Mouse (Mus musculus) G1E (cell line): ENCODE results near the gene Ap3b1. TPM values are rescaled to one million over a fixed set of nuclear protein-coding genes. Genes with fewer than 3 reads are reported as not detected.
A peak's percentile ranks its signal among the peaks of the same experiment; 100 is the strongest.

Experiments
- ATAC-seq: 2 replicates; pipeline ENCODE4 v1.8.0; 2016; ENCODE audit warnings: mild to moderate bottlenecking; ENCODE audit not compliant: insufficient number of reproducible peaks, poor library complexity, low FRiP score, severe bottlenecking; ENCODE audit errors: extremely low read depth
- DNase-seq: peaks from one replicate; pipeline ENCODE4 v3.0.0; 2012; ENCODE audit warnings: low spot score
- H3K27me3 ChIP-seq: 2 replicates; pipeline ENCODE4 v1.6.1; 2012; ENCODE audit warnings: mild to moderate bottlenecking, low read length, inconsistent platforms; ENCODE audit not compliant: insufficient read depth
- H3K36me3 ChIP-seq: replicated peaks from 2 replicates; pipeline ENCODE3; 2012; ENCODE audit warnings: mild to moderate bottlenecking, inconsistent platforms
- H3K4me1 ChIP-seq: 2 replicates; pipeline ENCODE4 v1.6.1; 2012; ENCODE audit warnings: low read depth, low read length, inconsistent platforms, mixed read lengths; ENCODE audit not compliant: insufficient read depth
- H3K4me3 ChIP-seq: 2 replicates; pipeline ENCODE4 v1.5.1; 2012; ENCODE audit warnings: low read depth, mild to moderate bottlenecking, inconsistent platforms, low read length, moderate library complexity, mixed read lengths
- H3K9me3 ChIP-seq: replicated peaks from 2 replicates; pipeline ENCODE4 v1.6.1; 2012; ENCODE audit warnings: inconsistent platforms
- CTCF ChIP-seq: IDR thresholded peaks from 2 replicates; pipeline ENCODE4 v1.5.1; 2012; ENCODE audit warnings: low read depth, low read length, inconsistent platforms, mixed read lengths
- GATA1 ChIP-seq: IDR thresholded peaks from 2 replicates; pipeline ENCODE4 v1.6.1; 2012; ENCODE audit warnings: borderline replicate concordance, low read length, inconsistent platforms, mixed read lengths
- GATA2 ChIP-seq: IDR thresholded peaks from 2 replicates; pipeline ENCODE4 v1.6.1; 2012; ENCODE audit warnings: low read depth, low read length, inconsistent platforms, borderline replicate concordance
- POLR2AphosphoS5 ChIP-seq: IDR thresholded peaks from 2 replicates; pipeline ENCODE4 v1.6.1; 2012; ENCODE audit warnings: low read depth, low read length, inconsistent platforms; ENCODE audit not compliant: insufficient replicate concordance
- TAL1 ChIP-seq: conservative IDR thresholded peaks from 2 replicates; pipeline ENCODE4 v1.6.1; 2012; ENCODE audit warnings: low read depth, low read length, inconsistent platforms, mixed read lengths
- polyA plus RNA-seq: library from polyadenylated mRNA; stranded (reverse); fragments of >175 nt; gene quantifications from 2 replicates; pipeline ENCODE4 v1.2.3, GENCODE M21; 2012
- total RNA-seq, 2 experiments: library from RNA; stranded (forward) in 1 of 2; stranded (reverse) in 1 of 2; fragments of 200-1000 nt in 1 of 2; fragments of >200 nt in 1 of 2; fragmentation: Nextera tagmentation in 1 of 2; gene quantifications; 2 replicates each; pipeline ENCODE4 v1.2.3; 2014 to 2017

Gene Ap3b1
- total and polyA plus RNA-seq, 3 experiments = 32.3 to 134 (median 126) TPM

DNA sequence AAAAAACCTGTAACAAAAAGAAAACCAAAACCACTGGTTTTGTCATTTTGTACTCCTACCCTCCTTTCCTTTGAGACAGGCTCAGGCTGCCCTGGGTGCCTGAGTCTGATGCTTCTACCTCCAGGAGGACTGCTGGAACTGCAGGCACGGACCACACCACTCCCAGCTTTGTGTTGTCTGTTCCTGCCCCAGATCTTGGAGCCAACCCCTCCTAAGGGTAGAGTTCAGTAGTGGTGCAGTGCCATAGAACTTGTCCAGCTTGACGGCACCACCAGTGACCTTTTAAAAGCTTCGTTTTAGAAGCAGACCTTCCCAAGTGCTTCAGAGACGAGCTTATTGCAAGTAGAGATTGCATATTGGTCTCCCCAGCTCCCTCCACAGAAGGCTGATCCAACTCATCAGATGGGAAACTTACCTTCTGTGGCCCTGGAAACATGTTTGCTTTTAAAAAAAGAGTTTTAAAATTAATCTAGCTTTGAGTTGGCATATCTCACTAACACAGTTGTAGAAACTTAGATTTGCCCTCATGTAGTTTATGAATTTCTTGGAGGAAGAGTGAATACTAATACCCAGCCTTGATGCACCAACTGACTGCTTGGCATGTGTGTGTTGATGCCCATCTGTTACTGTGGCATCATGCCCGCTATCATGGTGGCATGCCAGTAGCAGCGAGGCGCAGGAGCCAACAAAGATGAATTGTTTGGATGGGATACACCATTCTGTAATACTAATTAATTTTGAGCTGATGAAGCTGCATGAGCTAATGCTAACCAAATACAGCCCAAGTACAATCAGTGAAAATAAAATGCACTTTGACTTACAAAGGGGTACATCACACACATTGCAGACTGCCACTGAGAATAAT, 17.0 kb downstream of the Ap3b1 start:
- Histone ChIP-seq H3K4me1 (peaks cover 16% of the 10 kb centered on the region), H3K27me3 (no peaks in the 10 kb centered on the region), H3K4me3 (no peak overlapping the region), H3K36me3 (peaks cover 85% of the 10 kb centered on the region), H3K9me3 (no peaks in the 10 kb centered on the region)
- TF ChIP-seq GATA1 (no peak), POLR2AphosphoS5 (no peak), CTCF (no peak), GATA2 (no peak), TAL1 (no peak)
- DNase-seq (no peak), ATAC-seq (no peak)

DNA sequence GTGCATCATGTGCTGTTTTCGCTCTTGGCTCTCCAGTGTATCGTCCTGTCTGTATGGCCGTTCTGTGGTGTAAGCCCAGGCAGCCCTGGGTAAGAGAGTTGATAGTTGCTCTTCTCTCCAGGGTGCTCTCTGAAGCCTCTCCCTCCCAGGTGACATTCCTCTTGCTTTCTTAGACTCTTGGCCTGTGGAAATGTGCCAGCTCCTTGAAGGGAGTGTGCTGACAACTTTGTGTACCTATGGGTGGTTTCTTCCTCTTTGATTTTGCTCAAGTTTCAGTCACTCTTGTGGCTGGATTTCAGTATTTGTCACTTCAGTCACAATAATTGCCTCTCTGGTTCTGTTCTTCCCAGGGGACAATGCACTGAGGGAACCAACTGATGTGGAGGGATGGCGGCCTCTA, 20.2 kb downstream of the Ap3b1 start:
- H3K4me3 ChIP-seq = no peak overlapping the region
- H3K4me1 ChIP-seq = peaks cover 33% of the 10 kb centered on the region
- ATAC-seq (no peak), DNase-seq (no peak)
- no peaks in the 10 kb centered on the region for H3K9me3 ChIP-seq
- H3K27me3 ChIP-seq = no peaks in the 10 kb centered on the region
- peaks cover 68% of the 10 kb centered on the region for H3K36me3 ChIP-seq
- TF ChIP-seq GATA1 (no peak), TAL1 (no peak)

DNA sequence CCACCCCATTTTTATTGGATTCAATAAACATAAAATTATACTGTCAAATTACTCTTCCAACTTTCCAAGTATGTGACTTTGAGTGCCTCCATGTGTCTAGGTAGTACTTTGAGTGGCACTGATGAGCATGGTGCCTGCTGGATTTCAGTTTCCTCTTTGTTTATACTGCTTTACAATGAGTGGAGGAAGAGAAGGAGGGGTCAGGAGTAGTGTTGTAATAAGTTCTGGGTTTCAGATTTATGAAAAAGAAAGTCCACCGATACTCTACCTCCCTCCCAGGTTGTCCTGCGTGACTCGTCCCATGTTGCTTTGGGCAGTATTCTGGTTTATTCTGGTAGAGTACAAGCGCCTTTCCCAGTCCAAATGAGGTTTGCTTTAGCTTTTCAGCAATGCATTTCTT, 22.7 kb downstream of the Ap3b1 start:
- Histone ChIP-seq H3K27me3 (no peaks in the 10 kb centered on the region), H3K36me3 (peaks cover 63% of the 10 kb centered on the region), H3K9me3 (no peaks in the 10 kb centered on the region), H3K4me1 (peaks cover 33% of the 10 kb centered on the region), H3K4me3 (no peak overlapping the region)
- ATAC-seq (no peak), DNase-seq (no peak)
- TF ChIP-seq POLR2AphosphoS5 = no peak
- TF ChIP-seq TAL1 = no peak
- TF ChIP-seq GATA1 = no peak
- no peak for TF ChIP-seq CTCF
- TF ChIP-seq GATA2 = no peak

GRCm38 (mm10) chr13:94381829-94382675, 23.3 kb downstream of the Ap3b1 start:
- TF ChIP-seq GATA1 (no peak), GATA2 (no peak), POLR2AphosphoS5 (no peak), CTCF (no peak), TAL1 (no peak)
- no peak for DNase-seq

DNA sequence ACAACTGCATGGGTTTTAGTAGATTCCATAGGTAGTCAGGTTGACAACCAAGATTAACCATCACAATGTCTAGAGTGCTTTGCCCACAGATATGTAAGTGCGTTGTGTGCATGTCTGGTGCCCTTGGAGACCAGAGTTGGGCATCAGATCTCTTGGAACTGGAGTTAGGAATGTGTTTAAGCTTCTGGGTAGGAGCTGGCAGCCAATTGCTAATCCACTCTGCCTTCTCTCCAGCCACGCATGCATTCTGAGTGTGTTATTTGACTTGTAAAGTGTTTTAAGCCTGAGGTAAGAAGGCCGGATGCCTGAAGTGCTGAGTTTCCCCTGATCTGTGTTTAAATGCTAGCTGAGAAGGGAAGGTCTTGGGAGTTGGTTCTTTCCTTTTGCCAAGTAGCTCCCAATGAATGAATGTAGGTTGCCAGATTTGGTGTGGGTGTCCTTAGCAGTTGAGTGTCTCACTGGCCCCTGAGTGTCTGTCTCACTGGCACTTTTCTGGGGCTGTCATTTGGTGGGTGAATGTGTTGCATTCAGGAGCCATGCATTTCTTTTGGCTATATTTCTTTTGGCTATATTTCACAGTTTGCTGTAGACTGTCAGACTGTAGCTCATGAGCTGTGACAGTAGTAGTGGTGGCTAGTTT, 26.3 kb downstream of the Ap3b1 start:
- Histone ChIP-seq H3K4me1 (peaks cover 35% of the 10 kb centered on the region), H3K4me3 (no peak overlapping the region), H3K36me3 (peaks cover 49% of the 10 kb centered on the region), H3K9me3 (no peaks in the 10 kb centered on the region), H3K27me3 (no peaks in the 10 kb centered on the region)
- no peak for TF ChIP-seq GATA1
- no peak for TF ChIP-seq GATA2
- TF ChIP-seq CTCF = no peak
- TF ChIP-seq TAL1 = no peak
- TF ChIP-seq POLR2AphosphoS5 = no peak
- DNase-seq (no peak), ATAC-seq (no peak)

More at GRCm38 (mm10) chr13:94381829-94382675, 23.3 kb downstream of the Ap3b1 start:
- no peak for ATAC-seq
- peaks cover 36% of the 10 kb centered on the region for H3K4me1 ChIP-seq
- no peaks in the 10 kb centered on the region for H3K9me3 ChIP-seq
- H3K36me3 ChIP-seq = peaks cover 59% of the 10 kb centered on the region
- H3K4me3 ChIP-seq = peak overlapping the region; percentile 37; the same call in 1 of the 2 replicates
- no peaks in the 10 kb centered on the region for H3K27me3 ChIP-seq

- Histone ChIP-seq H3K27me3 (no peaks in the 10 kb centered on the region), H3K36me3 (peaks cover 58% of the 10 kb centered on the region), H3K4me1 (peaks cover 15% of the 10 kb centered on the region), H3K4me3 (no peak overlapping the region), H3K9me3 (no peaks in the 10 kb centered on the region)
- TF ChIP-seq CTCF (no peak), TAL1 (no peak), POLR2AphosphoS5 (no peak), GATA2 (no peak), GATA1 (no peak)
- ATAC-seq (peak; percentile 4; the same call in 1 of the 2 replicates), DNase-seq (no peak)
Observed at GRCm38 (mm10) chr13:94388566-94388965, 29.8 kb downstream of the Ap3b1 start.
